Mouse (Mus musculus) heart, embryonic 12.5 days (tissue): ENCODE measurements around the gene Hemk1. TPM values are rescaled to one million over a fixed set of nuclear protein-coding genes. Genes with fewer than 3 reads are reported as not detected.

Experiments used
- ATAC-seq: fragments of 200-750 bp; cut with Nextera tagmentation; 2 replicates; pipeline ENCODE4 v1.8.0; 2017; ENCODE audit warnings: moderate TSS enrichment, moderate library complexity; ENCODE audit not compliant: insufficient number of reproducible peaks, low FRiP score
- H3K27ac ChIP-seq: fragments of 300-500 bp; sonication (generic); 2 replicates; pipeline ENCODE4 v1.5.1; 2016; ENCODE audit warnings: mild to moderate bottlenecking, moderate library complexity; ENCODE audit not compliant: poor library complexity, severe bottlenecking
- H3K27me3 ChIP-seq: fragments of 300-500 bp; sonication (generic); replicated peaks from 2 replicates; pipeline ENCODE4 v1.6.1; 2016; ENCODE audit warnings: mild to moderate bottlenecking, moderate library complexity
- H3K36me3 ChIP-seq: fragments of 300-500 bp; sonication (generic); 2 replicates; pipeline ENCODE4 v1.6.1; 2016; ENCODE audit warnings: mild to moderate bottlenecking, moderate library complexity
- H3K4me1 ChIP-seq: fragments of 300-500 bp; sonication (generic); replicated peaks from 2 replicates; pipeline ENCODE4 v1.6.1; 2016; ENCODE audit warnings: mild to moderate bottlenecking
- H3K4me2 ChIP-seq: fragments of 300-500 bp; sonication (generic); 2 replicates; pipeline ENCODE4 v1.6.1; 2016; ENCODE audit warnings: mild to moderate bottlenecking, moderate library complexity
- H3K4me3 ChIP-seq: fragments of 300-500 bp; sonication (generic); 2 replicates; pipeline ENCODE4 v1.5.1; 2016; ENCODE audit warnings: mild to moderate bottlenecking
- H3K9ac ChIP-seq: fragments of 300-500 bp; sonication (generic); 2 replicates; pipeline ENCODE4 v1.6.1; 2016; ENCODE audit warnings: mild to moderate bottlenecking, moderate library complexity
- H3K9me3 ChIP-seq: fragments of 300-500 bp; sonication (generic); replicated peaks from 2 replicates; pipeline ENCODE4 v1.6.1; 2016; ENCODE audit warnings: mild to moderate bottlenecking, moderate library complexity
- WGBS: fragments of 180-500 bp; shearing (Covaris S2); methylation state at CpG from one replicate; pipeline ENCODE4 v1.1.7; 2016; 5-methylcytosine and 5-hydroxymethylcytosine counted together
- polyA plus RNA-seq: library from polyadenylated mRNA; unstranded; fragments of >200 nt; fragmentation: Nextera tagmentation; extraction: Ambion mirVana; gene quantifications from 2 replicates; pipeline ENCODE4 v1.2.1, GENCODE M21; 2016

The Hemk1 gene
- polyA plus RNA-seq, 1 experiment from 2014 or later: 11.4 TPM

DNA sequence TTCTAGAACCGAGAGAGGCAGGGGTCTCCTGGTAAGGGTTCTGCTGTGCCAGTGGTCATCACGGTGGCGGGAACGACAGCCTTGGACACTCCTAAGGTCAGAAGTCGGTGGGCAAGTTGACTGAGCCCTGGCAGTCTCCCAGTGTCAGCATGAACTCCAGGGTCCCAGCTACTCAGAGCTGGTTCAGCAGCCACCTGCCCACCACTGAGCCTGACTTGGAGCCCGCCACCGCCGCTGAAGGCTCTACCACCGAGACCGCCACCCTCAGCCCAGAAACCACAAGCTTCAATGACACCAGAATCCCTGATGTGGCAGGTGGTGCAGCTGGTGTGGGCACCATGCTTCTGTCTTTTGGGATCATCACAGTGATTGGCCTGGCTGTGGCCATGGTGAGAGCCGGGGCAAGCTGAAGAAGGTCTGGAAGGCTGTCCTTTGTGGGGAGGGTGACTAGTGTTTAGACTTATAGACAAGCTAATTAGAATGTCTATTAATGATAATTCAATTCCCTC is 4.1 kb upstream of the Hemk1 start:
- H3K27ac ChIP-seq: no peak overlapping the region
- no peaks in the 10 kb centered on the region for H3K9me3 ChIP-seq
- ATAC-seq: no peak
- no peak overlapping the region for H3K4me2 ChIP-seq
- peaks cover 38% of the 10 kb centered on the region for H3K27me3 ChIP-seq
- H3K36me3 ChIP-seq: no peaks in the 10 kb centered on the region
- H3K4me3 ChIP-seq: no peak overlapping the region
- H3K4me1 ChIP-seq: peaks cover 15% of the 10 kb centered on the region
- H3K9ac ChIP-seq: no peak overlapping the region
- 83% methylated on average over 11 of the region's 11 CpGs for whole genome bisulfite sequencing

DNA sequence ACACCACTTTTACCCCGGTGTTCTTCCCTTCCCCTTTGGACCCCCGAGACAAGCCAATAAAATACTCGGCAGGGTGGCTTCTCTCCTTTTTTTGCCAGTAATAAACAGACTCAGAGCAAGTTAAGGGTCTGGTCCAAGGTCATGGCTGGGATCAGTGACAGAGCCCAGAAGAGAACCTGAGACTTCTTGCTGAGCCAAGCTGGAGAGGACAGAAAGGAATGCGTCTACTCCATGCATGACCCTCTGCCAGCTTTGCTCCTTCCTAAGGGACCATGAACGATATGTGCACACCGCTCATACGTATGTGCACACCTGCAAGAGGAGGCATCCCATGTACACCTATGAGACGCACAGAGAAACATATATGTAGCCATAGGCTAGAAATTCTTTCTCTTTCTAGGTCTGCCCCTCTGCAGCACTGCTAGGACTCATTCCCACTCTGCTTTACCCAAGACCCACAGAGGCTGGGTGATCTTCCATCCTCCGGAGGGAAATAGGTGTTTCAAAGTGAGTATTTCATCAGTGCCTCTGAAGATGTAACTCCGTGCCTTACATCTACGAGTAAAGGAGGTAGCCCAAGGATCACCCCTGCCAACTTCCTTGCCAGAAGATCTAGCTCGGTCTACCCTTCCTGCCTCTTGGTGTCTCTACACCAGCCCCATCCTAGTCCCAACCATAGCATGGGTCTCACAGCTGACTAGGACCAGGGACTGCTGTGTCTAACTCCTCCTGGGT is 2.9 kb upstream of the Hemk1 start:
- Histone ChIP-seq H3K4me3 (peak overlapping the region; percentile 55), H3K36me3 (no peaks in the 10 kb centered on the region), H3K27ac (no peak overlapping the region), H3K4me1 (peaks cover 19% of the 10 kb centered on the region), H3K9ac (peak overlapping the region; percentile 67), H3K9me3 (no peaks in the 10 kb centered on the region), H3K27me3 (peaks cover 33% of the 10 kb centered on the region), H3K4me2 (peak overlapping the region; percentile 89)
- WGBS: 50% methylated on average over 12 of the region's 12 CpGs
- no peak; the same call in 1 of the 2 replicates for ATAC-seq

DNA sequence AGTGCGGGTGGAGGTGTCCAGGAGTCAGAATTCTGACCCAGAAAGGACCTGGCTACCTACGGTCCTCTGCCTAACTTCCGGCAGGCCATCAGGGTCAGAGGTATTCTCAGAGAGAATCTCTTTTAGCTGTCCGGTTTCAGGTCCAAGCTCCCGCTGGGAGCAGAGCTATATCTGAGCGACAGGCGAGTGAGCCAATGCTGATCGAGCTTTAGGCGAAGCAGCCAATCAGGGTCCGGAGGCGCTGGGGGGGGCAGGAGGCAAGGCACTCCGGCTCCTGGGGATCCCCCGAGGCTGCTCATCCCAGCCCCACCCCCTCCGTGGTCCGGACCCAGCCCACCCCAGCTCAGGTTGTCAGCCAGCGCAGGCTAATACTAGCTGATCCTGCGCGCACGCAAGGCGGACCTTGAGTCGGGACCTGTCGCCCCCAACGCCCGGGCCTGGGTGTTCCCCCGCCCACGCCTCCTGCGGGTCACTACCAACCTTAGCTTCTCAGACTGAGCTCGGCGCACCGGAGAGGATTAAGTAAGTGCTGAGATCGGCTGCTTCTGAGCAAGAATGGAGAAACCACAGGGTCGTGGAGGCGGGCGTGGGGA is 2.2 kb upstream of the Hemk1 start, which contains the start of gene 6430571L13Rik:
TSS of gene 6430571L13Rik (plus strand) at position 336 of the 593 bp plus-strand sequence.
- Histone ChIP-seq H3K4me3 (peak within 1 kb of the TSS; percentile 55), H3K4me2 (peak within 1 kb of the TSS; percentile 89), H3K4me1 (peaks cover 19% of the 10 kb centered on the region), H3K9ac (peak within 1 kb of the TSS; percentile 67), H3K27me3 (peaks cover 33% of the 10 kb centered on the region), H3K36me3 (no peaks in the 10 kb centered on the region), H3K9me3 (no peaks in the 10 kb centered on the region), H3K27ac (no peak within 1 kb of the TSS)
- WGBS: under 1% methylated on average over 34 of the region's 34 CpGs
- ATAC-seq: peak; percentile 94

DNA sequence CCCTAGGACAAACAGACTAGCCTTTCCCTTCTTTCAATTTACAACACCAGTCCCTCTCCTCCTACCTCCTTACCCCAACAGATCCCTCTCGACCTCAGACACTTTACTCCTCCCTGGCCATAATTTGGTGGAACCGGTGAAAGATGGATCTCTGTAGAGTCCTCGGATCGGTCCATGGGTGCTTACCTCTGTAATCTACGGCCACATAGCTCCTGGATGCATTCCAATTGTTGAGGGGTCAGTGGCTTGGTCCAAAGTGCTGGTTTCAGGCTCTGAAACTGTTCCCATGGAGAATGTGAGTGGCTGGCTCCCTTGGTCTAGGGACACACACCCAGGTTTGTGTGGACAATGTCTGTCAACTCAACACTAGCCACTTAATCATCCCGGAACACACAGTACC is 1.8 kb downstream of the Hemk1 start:
- Histone ChIP-seq H3K27me3 (peaks cover 5% of the 10 kb centered on the region), H3K36me3 (peaks cover 14% of the 10 kb centered on the region; the same call in 1 of the 2 replicates), H3K4me3 (no peak overlapping the region), H3K27ac (no peak overlapping the region), H3K4me1 (peaks cover 19% of the 10 kb centered on the region), H3K9me3 (no peaks in the 10 kb centered on the region), H3K9ac (no peak overlapping the region), H3K4me2 (no peak overlapping the region)
- no peak for ATAC-seq
- 79% methylated on average over 6 of the region's 6 CpGs for WGBS

DNA sequence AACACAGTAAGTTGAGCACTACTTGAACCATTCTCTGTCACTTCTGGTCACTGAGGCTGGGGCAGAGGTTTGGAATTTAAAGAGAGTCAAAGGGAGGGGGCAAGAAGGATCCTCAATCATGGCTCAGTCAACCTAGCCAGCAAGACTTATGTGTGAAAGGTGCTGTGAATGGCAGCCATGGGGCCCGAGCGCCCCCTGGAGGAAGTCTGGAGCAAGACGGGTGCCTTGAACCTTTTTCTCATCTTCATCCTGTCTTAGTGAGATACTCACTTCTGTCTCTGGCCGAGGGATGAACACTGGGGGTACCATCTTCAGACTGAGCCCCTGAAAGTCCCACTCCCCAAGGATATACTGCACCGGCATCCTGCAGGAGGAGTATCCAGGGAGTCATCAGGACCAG is 2.2 kb downstream of the Hemk1 start:
- no peak for ATAC-seq
- H3K4me3 ChIP-seq: no peak overlapping the region
- WGBS: 9% methylated on average over 5 of the region's 5 CpGs
- H3K9ac ChIP-seq: no peak overlapping the region
- peaks cover under 1% of the 10 kb centered on the region; the same call in 1 of the 2 replicates for H3K27me3 ChIP-seq
- H3K4me1 ChIP-seq: peaks cover 17% of the 10 kb centered on the region
- H3K27ac ChIP-seq: no peak overlapping the region
- H3K36me3 ChIP-seq: peaks cover 14% of the 10 kb centered on the region; the same call in 1 of the 2 replicates
- H3K4me2 ChIP-seq: no peak overlapping the region
- no peaks in the 10 kb centered on the region for H3K9me3 ChIP-seq

DNA sequence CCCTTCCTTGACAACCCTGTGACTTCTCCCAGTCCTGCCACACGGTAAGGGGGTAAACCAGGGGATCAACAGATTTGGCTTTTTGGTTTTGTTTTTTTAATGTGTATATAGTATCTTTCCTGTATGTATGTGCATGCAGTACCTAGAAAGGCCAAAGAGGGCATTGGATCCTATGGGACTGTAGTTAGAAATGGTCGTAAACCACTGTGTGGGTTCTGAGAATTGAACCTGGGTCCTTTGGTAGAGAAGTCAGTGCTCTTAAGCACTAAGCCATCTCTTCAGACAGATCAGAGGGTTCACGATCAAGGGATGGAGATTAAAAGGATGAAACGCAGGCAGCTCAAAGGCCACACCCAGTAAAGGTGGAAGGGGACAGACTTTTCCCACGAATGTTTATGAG is 3.1 kb downstream of the Hemk1 start:
- Histone ChIP-seq H3K4me3 (no peak overlapping the region), H3K36me3 (peaks cover 14% of the 10 kb centered on the region; the same call in 1 of the 2 replicates), H3K4me1 (peaks cover 15% of the 10 kb centered on the region), H3K4me2 (no peak overlapping the region), H3K27me3 (no peaks in the 10 kb centered on the region), H3K9me3 (no peaks in the 10 kb centered on the region), H3K27ac (no peak overlapping the region), H3K9ac (no peak overlapping the region)
- 86% methylated on average over 5 of the region's 5 CpGs for WGBS
- ATAC-seq: no peak

DNA sequence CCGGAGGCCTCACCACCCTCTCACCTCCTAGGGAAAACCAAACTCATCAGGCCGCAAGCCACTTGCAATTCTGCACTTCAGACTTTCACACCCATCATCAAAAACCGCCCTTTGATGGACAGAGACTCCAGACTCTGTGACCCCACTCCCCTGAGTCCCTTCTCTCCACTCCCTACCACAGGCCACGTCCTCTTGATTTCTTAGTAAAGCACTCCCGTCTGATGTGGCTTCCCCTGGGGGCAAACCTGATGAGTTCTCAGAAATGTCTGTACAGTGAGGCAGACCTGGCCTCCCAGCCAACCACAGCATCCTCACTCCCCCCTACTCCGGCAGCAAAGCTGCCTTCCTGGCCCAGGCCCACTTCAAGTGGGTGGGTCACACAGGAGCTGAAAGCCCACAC is 3.8 kb downstream of the Hemk1 start:
- Histone ChIP-seq H3K27ac (no peak overlapping the region), H3K9me3 (no peaks in the 10 kb centered on the region), H3K4me3 (no peak overlapping the region), H3K27me3 (no peaks in the 10 kb centered on the region), H3K4me1 (peaks cover 15% of the 10 kb centered on the region), H3K4me2 (no peak overlapping the region), H3K36me3 (peaks cover 14% of the 10 kb centered on the region; the same call in 1 of the 2 replicates), H3K9ac (no peak overlapping the region)
- no peak for ATAC-seq
- 85% methylated on average over 6 of the region's 6 CpGs for WGBS

DNA sequence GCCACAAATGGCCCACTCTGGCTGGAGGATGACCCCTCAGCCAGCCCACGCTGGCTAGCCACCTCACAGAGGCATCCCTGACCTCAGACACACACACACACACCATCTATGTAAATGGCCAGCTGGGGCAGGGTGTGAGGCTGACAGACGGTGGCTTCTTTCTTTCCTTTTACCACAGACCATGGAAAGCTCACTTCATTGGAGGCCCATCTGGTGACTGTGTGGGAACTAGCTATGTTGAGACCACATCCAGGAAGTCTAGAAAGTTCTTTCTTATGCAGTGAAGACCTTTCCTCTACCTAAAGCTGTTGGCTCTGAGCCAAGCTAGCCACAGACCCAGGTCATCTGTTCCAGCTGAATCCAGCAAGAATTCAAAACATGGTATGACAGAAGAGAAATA is 4.5 kb downstream of the Hemk1 start:
- Histone ChIP-seq H3K9me3 (no peaks in the 10 kb centered on the region), H3K27me3 (no peaks in the 10 kb centered on the region), H3K27ac (no peak overlapping the region), H3K4me3 (no peak overlapping the region), H3K36me3 (peaks cover 14% of the 10 kb centered on the region; the same call in 1 of the 2 replicates), H3K9ac (no peak overlapping the region), H3K4me2 (no peak overlapping the region), H3K4me1 (peaks cover 13% of the 10 kb centered on the region)
- no peak for ATAC-seq
- 45% methylated on average over 2 of the region's 2 CpGs for WGBS

DNA sequence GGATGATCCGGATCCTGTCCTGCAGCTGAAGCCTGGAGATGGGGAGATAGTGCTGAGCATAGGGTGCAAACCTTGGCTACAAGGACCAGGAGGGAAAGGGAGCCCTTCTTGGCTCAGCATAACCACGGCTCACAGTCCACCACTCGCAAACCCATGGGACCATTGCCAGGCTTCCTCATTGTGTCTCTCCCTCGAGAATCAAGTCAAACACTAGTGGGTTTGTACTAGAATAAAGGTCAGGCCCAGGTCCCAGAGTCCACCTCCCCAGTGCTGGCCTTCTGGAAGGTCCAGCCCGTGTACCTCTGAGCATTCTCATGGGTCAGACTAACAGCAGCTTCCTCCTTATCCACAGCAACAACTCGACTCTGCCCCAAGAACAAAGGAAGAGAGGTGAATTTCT is 7.4 kb downstream of the Hemk1 start:
- H3K9me3 ChIP-seq: no peaks in the 10 kb centered on the region
- ATAC-seq: no peak
- H3K27ac ChIP-seq: no peak overlapping the region
- WGBS: 75% methylated on average over 6 of the region's 6 CpGs
- no peaks in the 10 kb centered on the region for H3K27me3 ChIP-seq
- peaks cover 14% of the 10 kb centered on the region; the same call in 1 of the 2 replicates for H3K36me3 ChIP-seq
- H3K4me1 ChIP-seq: no peaks in the 10 kb centered on the region
- H3K4me3 ChIP-seq: no peak overlapping the region
- H3K9ac ChIP-seq: no peak overlapping the region
- H3K4me2 ChIP-seq: no peak overlapping the region

DNA sequence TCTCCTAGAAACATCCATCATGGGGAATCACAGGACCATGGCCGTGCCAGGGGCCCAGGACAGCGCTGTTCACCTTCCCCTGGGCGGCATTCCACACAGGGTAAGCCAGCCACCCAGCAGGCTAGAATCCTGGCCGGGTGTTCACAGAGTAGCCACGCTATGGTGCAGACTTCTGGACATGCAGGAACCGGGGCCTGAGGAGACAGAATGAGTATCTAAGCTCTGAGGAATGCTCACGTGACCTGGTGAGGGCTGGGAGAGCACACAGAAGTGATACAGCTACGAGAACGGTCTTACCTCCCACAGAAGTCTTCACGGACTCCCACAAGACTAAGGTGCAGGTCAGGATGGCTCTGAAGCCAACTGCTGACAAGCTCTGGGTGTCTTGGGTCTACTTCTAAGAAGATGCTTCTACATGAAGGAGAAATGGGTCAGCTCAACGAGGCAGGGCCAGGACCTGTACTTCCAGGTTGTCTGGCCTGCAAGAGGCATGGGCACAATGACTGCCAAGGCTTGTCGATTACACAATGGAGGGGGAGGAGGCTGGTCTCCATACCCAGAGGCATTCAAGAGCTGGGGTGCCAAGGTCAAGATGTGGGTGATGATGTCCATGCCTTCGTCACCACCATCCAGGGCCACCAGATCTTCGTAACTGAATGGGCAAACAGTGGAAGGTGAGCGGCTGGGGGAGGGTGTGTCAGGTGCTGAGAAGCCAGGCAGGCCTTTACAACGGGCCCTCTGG is 10.1 kb downstream of the Hemk1 start:
- H3K27me3 ChIP-seq: no peaks in the 10 kb centered on the region
- peaks cover 14% of the 10 kb centered on the region; the same call in 1 of the 2 replicates for H3K36me3 ChIP-seq
- H3K9ac ChIP-seq: no peak overlapping the region
- no peak overlapping the region for H3K4me2 ChIP-seq
- peaks cover 13% of the 10 kb centered on the region; the same call in 1 of the 2 replicates for H3K4me1 ChIP-seq
- no peak overlapping the region for H3K4me3 ChIP-seq
- H3K27ac ChIP-seq: no peak overlapping the region
- ATAC-seq: peak; percentile 39; the same call in 1 of the 2 replicates
- WGBS: 80% methylated on average over 16 of the region's 16 CpGs
- no peaks in the 10 kb centered on the region for H3K9me3 ChIP-seq

DNA sequence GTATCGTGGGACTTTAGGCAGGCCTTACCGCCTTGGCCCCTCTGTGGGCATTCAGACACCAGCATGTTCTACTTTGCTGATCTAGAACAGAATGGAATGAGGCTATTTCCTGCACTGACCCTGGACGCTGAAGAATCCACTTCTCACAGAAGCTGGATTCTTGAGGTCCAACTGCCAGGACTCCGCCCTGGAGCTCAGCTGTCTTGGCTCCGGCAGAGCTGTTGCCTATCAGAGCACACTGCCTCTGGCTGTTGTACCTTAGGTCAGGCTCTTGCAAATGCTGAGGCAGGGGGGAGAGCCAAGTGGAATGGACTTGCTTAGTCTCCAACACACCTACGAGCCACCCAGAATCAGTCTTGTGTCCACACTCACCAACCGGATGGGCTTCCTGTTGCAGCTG is 12.2 kb downstream of the Hemk1 start:
- Histone ChIP-seq H3K4me2 (no peak overlapping the region), H3K4me3 (no peak overlapping the region), H3K4me1 (peaks cover 20% of the 10 kb centered on the region; the same call in 1 of the 2 replicates), H3K36me3 (no peaks in the 10 kb centered on the region), H3K27me3 (no peaks in the 10 kb centered on the region), H3K27ac (no peak overlapping the region), H3K9ac (no peak overlapping the region), H3K9me3 (no peaks in the 10 kb centered on the region)
- no peak for ATAC-seq
- WGBS: 76% methylated on average over 7 of the region's 7 CpGs
